Mouse (Mus musculus) spleen, adult 2 months (tissue): ENCODE data around the gene Mtif2.
A peak's percentile ranks its signal among the peaks of the same experiment; 100 is the strongest.

Experiments
- CTCF ChIP-seq: fragments of 200-500 bp; IDR thresholded peaks from 2 replicates; pipeline ENCODE4 v1.5.1; 2011; ENCODE audit warnings: mild to moderate bottlenecking, inconsistent platforms; ENCODE audit not compliant: insufficient read depth, insufficient read length, insufficient replicate concordance; ENCODE audit errors: extremely low read depth
- POLR2A ChIP-seq: fragments of 200-500 bp; IDR thresholded peaks from 2 replicates; pipeline ENCODE4 v1.6.1; 2011; ENCODE audit warnings: low read depth, low read length, inconsistent platforms

DNA sequence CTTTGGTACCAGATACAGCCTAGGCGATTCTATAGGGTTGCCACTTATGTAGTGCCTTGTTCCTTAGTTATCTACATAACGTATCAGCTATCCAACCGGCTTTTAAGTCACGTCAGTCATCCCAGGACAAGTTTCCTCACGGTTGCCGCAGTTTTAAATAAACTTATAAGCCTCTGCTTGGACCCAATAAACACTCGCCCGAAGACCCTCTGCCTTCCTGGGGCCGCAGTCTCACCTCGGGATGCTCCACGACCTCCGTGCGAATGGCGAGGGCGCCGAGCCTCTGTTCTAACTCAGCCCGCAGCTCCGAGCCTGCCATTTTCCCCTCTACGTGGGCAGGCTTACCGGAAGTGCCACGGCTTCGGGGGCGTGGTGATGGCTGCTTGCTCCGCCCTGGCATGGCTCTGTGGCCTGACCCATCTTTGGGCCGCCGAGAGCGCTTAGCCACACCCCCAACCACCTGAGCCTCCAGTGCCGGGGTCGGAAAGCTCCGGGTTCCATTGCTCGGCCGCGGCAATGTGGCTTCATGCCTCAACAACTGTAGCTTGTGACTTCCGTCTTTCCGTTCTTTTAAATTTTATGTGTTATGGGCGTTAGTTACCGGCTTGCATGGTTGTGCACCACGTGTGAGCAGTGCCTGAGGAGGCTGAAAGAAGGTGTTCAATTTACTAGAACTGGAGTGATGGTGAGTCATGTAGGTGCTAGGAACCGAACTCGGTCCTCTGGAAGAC lies 11.4 kb upstream of the Mtif2 start, which contains the start of gene Prorsd1:
- TF ChIP-seq CTCF (no peak), POLR2A (peak; percentile 92)
